Mouse (Mus musculus) embryonic facial prominence, embryonic 11.5 days (tissue): Measurements from ENCODE around the gene Duox1. TPM values are rescaled to one million over a fixed set of nuclear protein-coding genes. Genes with fewer than 3 reads are reported as not detected.

Experiments used
- ATAC-seq: fragments of 200-750 bp; cut with Nextera tagmentation; replicated peaks from 2 replicates; pipeline ENCODE4 v1.8.0; 2017; ENCODE audit warnings: low read depth; ENCODE audit not compliant: insufficient number of reproducible peaks, low FRiP score, low TSS enrichment
- DNase-seq: peaks from one replicate; pipeline ENCODE4 v3.0.0-alpha.2; 2015; ENCODE audit warnings: low spot score
- H3K27ac ChIP-seq: fragments of 300-500 bp; sonication (generic); replicated peaks from 2 replicates; pipeline ENCODE4 v1.5.1; 2014; ENCODE audit warnings: mild to moderate bottlenecking, low read depth, low read length, control low read depth
- H3K27me3 ChIP-seq: fragments of 300-500 bp; sonication (generic); 2 replicates; pipeline ENCODE4 v1.6.1; 2014; ENCODE audit warnings: mild to moderate bottlenecking, low read length, moderate library complexity, mixed read lengths; ENCODE audit not compliant: control insufficient read depth, insufficient read depth
- H3K36me3 ChIP-seq: fragments of 300-500 bp; sonication (generic); replicated peaks from 2 replicates; pipeline ENCODE4 v1.6.1; 2014; ENCODE audit warnings: low read depth, mild to moderate bottlenecking, low read length, moderate library complexity, mixed read lengths; ENCODE audit not compliant: control insufficient read depth, insufficient read depth
- H3K4me1 ChIP-seq: fragments of 300-500 bp; sonication (generic); 2 replicates; pipeline ENCODE4 v1.6.1; 2014; ENCODE audit warnings: low read length, mixed read lengths; ENCODE audit not compliant: control insufficient read depth, insufficient read depth
- H3K4me2 ChIP-seq: fragments of 300-500 bp; sonication (generic); 2 replicates; pipeline ENCODE4 v1.6.1; 2014; ENCODE audit warnings: low read depth, mild to moderate bottlenecking, control low read depth, low read length, moderate library complexity
- H3K4me3 ChIP-seq: fragments of 300-500 bp; sonication (generic); 2 replicates; pipeline ENCODE4 v1.5.1; 2014; ENCODE audit warnings: low read depth, low read length, control low read depth
- H3K9ac ChIP-seq: fragments of 300-500 bp; sonication (generic); replicated peaks from 2 replicates; pipeline ENCODE4 v1.6.1; 2014; ENCODE audit warnings: mild to moderate bottlenecking, control low read depth, low read length
- H3K9me3 ChIP-seq: fragments of 300-500 bp; sonication (generic); replicated peaks from 2 replicates; pipeline ENCODE4 v1.6.1; 2016; ENCODE audit warnings: mild to moderate bottlenecking, low read length, inconsistent platforms, mixed read lengths; ENCODE audit not compliant: control insufficient read depth
- WGBS: fragments of 180-500 bp; shearing (Covaris S2); extraction: QIAGEN DNeasy Blood & Tissue Kit; methylation state at CpG from one replicate; pipeline ENCODE4 v1.1.7; 2014; 5-methylcytosine and 5-hydroxymethylcytosine counted together
- polyA plus RNA-seq: library from polyadenylated mRNA; unstranded; fragments of >200 nt; fragmentation: Nextera tagmentation; extraction: Ambion mirVana; gene quantifications from 2 replicates; pipeline ENCODE4 v1.2.1, GENCODE M21; 2014

Duox1 gene
- polyA plus RNA-seq: 0.06 and 0.10 TPM in 2 replicates

DNA sequence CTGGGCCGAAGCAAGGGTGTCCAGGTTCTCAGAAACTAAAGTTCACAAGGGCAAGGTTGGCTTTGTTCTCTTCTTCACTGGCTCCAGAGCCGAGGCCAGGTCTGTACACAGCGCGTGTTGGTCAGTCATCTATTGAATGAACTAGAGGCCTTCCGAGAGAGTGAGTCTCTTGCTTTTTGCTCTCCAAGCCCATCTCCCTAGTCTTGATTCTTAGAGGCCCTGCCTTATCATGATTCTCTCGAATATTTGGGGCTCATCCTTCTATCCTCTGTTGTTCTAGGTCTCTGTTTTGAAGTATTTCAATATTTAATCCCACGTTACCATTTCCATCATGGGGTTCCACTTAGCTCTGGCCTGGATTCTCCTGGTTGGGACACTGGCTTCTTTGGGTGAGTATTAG is at the start of gene Duox1:
Gene Duox1, plus strand, starts transcription at position 301 of the 400 bp plus-strand sequence.
- H3K4me1 ChIP-seq: no peaks in the 10 kb centered on the region; the same call in 1 of the 2 replicates
- H3K4me3 ChIP-seq: no peak within 1 kb of the TSS
- no peaks in the 10 kb centered on the region for H3K9me3 ChIP-seq
- no peak within 1 kb of the TSS for H3K27ac ChIP-seq
- peaks cover 20% of the 10 kb centered on the region for H3K27me3 ChIP-seq
- H3K4me2 ChIP-seq: no peak within 1 kb of the TSS
- no peak within 1 kb of the TSS for H3K9ac ChIP-seq
- DNase-seq (no peak), ATAC-seq (no peak)
- 85% methylated on average over 7 of the region's 7 CpGs for WGBS
- no peaks in the 10 kb centered on the region for H3K36me3 ChIP-seq

DNA sequence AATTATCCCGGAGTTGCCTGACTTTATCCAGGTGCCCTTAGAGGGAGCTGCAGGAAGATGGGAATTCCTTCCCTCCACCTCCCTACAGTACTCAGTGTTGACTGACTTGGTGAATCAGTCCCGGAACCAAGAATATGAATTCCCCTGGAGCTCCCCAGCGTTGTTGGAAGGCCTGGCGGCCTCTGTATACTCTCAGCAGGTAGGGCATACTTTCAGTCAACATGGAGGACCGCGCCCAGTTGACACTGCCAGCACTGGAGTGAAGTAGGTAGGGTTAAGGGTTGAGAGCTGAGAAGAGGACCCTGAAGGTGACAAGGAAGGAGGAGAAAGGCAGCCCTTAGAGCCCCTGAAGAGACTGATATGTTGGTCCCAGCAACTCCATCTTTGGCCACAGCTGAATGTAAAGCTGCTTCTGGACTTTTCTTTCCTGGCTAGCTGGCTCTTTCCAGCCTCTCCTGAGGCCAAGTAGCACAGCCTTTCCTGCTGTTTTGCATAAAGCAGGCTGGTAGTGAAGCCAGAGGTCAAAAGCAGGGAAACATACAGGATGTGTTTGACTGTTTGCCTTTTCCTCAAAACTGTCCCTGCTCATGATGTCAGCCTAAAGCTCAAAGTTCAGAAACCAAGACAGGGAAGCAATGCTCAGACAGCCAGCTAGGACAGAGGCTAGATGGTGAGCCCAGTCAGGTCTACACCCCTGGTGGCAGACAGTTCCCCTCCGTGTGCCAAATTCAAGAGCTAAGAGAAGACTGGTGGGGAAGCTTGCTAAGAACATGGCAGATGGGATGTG is 48.9 kb upstream of the Duox1 start:
- 85% methylated on average over 7 of the region's 7 CpGs for WGBS
- DNase-seq: no peak
- no peaks in the 10 kb centered on the region for H3K36me3 ChIP-seq
- ATAC-seq: no peak
- no peaks in the 10 kb centered on the region for H3K27me3 ChIP-seq
- no peak overlapping the region for H3K27ac ChIP-seq
- no peak overlapping the region for H3K4me3 ChIP-seq
- H3K4me2 ChIP-seq: no peak overlapping the region
- no peak overlapping the region for H3K9ac ChIP-seq
- H3K4me1 ChIP-seq: no peaks in the 10 kb centered on the region
- no peaks in the 10 kb centered on the region for H3K9me3 ChIP-seq

DNA sequence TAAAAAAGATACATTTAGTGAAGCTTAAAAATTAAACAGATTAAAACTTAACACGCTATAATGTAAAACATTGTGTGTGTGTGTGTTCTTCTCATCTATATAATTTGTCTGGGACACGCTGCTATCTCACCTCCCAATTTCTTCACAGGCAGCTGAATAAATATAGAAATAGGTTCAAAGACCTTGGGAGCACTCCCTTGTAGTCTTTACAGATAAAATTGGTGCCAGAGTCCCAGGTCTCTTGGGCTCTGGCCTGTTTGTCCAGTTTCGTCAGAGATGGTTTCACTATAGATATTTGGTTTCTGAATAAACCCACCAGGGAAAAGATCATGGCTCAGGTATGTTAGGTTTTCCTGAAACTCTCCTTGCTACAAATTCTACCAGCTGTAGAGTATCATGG is 36.7 kb upstream of the Duox1 start:
- no peak overlapping the region for H3K9ac ChIP-seq
- 89% methylated on average over 3 of the region's 3 CpGs for WGBS
- ATAC-seq: no peak

GRCm38 (mm10) chr2:122284091-122284490 is 31.4 kb upstream of the Duox1 start:
- 86% methylated on average over 9 of the region's 9 CpGs for WGBS

More for the DNA sequence above, 36.7 kb upstream of the Duox1 start:
- Histone ChIP-seq H3K4me3 (no peak overlapping the region), H3K4me2 (no peak overlapping the region), H3K27ac (no peak overlapping the region), H3K9me3 (no peaks in the 10 kb centered on the region), H3K27me3 (no peaks in the 10 kb centered on the region), H3K4me1 (no peaks in the 10 kb centered on the region), H3K36me3 (no peaks in the 10 kb centered on the region)
- no peak for DNase-seq

GRCm38 (mm10) chr2:122286137-122286536 is 29.3 kb upstream of the Duox1 start:
- no peaks in the 10 kb centered on the region for H3K27me3 ChIP-seq
- DNase-seq: no peak
- H3K36me3 ChIP-seq: no peaks in the 10 kb centered on the region
- ATAC-seq: no peak
- H3K4me1 ChIP-seq: no peaks in the 10 kb centered on the region
- no peak overlapping the region for H3K27ac ChIP-seq
- no peak overlapping the region for H3K4me3 ChIP-seq
- no peak overlapping the region for H3K9ac ChIP-seq
- no peaks in the 10 kb centered on the region for H3K9me3 ChIP-seq
- H3K4me2 ChIP-seq: no peak overlapping the region
- WGBS: 74% methylated on average over 7 of the region's 7 CpGs

More at GRCm38 (mm10) chr2:122284091-122284490, 31.4 kb upstream of the Duox1 start:
- Histone ChIP-seq H3K36me3 (no peaks in the 10 kb centered on the region), H3K9me3 (no peaks in the 10 kb centered on the region), H3K27ac (no peak overlapping the region), H3K4me2 (no peak overlapping the region), H3K27me3 (no peaks in the 10 kb centered on the region), H3K4me3 (no peak overlapping the region), H3K9ac (no peak overlapping the region), H3K4me1 (no peaks in the 10 kb centered on the region)
- DNase-seq (no peak), ATAC-seq (no peak)

- ATAC-seq (no peak), DNase-seq (peak; percentile 43)
- H3K9ac ChIP-seq: no peak overlapping the region
- H3K27ac ChIP-seq: no peak overlapping the region
- no peaks in the 10 kb centered on the region for H3K36me3 ChIP-seq
- peaks cover 43% of the 10 kb centered on the region for H3K27me3 ChIP-seq
- H3K4me2 ChIP-seq: no peak overlapping the region
- H3K9me3 ChIP-seq: no peaks in the 10 kb centered on the region
- H3K4me3 ChIP-seq: no peak overlapping the region
- H3K4me1 ChIP-seq: peaks cover 4% of the 10 kb centered on the region; the same call in 1 of the 2 replicates
- 4% methylated on average over 7 of the region's 7 CpGs for WGBS
Measured at GRCm38 (mm10) chr2:122294916-122295315, 20.6 kb upstream of the Duox1 start.

GRCm38 (mm10) chr2:122297271-122298095 is 18.0 kb upstream of the Duox1 start:
- Histone ChIP-seq H3K27ac (no peak overlapping the region), H3K4me3 (peak overlapping the region; percentile 6; the same call in 1 of the 2 replicates), H3K27me3 (peaks cover 66% of the 10 kb centered on the region), H3K9ac (no peak overlapping the region), H3K9me3 (no peaks in the 10 kb centered on the region), H3K36me3 (no peaks in the 10 kb centered on the region), H3K4me2 (peak overlapping the region; percentile 10; the same call in 1 of the 2 replicates), H3K4me1 (peaks cover 4% of the 10 kb centered on the region; the same call in 1 of the 2 replicates)
- no peak for ATAC-seq
- peak; percentile 42 for DNase-seq
- WGBS: under 1% methylated on average over 35 of the region's 35 CpGs
